Mouse (Mus musculus) lung, postnatal 0 days (tissue): Measurements from ENCODE around the gene Amacr.

Source experiments
- CTCF ChIP-seq: IDR thresholded peaks from 2 replicates; pipeline ENCODE4 v1.5.1; 2016; ENCODE audit warnings: antibody characterized with exemption, mild to moderate bottlenecking
- EP300 ChIP-seq: IDR thresholded peaks from 2 replicates; pipeline ENCODE4 v1.6.1; 2016; ENCODE audit warnings: antibody characterized with exemption, mild to moderate bottlenecking, control low read depth

GRCm38 (mm10) chr15:11037711-11038110 is 56.2 kb downstream of the Amacr start, which contains the start of gene Rxfp3:
- TF ChIP-seq CTCF = no peak
- TF ChIP-seq EP300 = no peak
